Mouse (Mus musculus) intestine, postnatal 0 days (tissue): ENCODE measurements around the gene Ptbp1. TPM values are rescaled to one million over a fixed set of nuclear protein-coding genes. Genes with fewer than 3 reads are reported as not detected.

Source experiments
- ATAC-seq: fragments of 200-750 bp; cut with Nextera tagmentation; 2 replicates; pipeline ENCODE4 v1.8.0; 2017; ENCODE audit warnings: mild to moderate bottlenecking, moderate TSS enrichment, moderate library complexity
- H3K27ac ChIP-seq: fragments of 300-500 bp; sonication (generic); 2 replicates; pipeline ENCODE4 v1.5.1; 2014; ENCODE audit warnings: mild to moderate bottlenecking, low read depth, low read length, moderate library complexity
- H3K27me3 ChIP-seq: fragments of 300-500 bp; sonication (generic); replicated peaks from 2 replicates; pipeline ENCODE4 v1.6.1; 2014; ENCODE audit warnings: low read length, mixed read lengths; ENCODE audit not compliant: control insufficient read depth, insufficient read depth
- H3K36me3 ChIP-seq: fragments of 300-500 bp; sonication (generic); 2 replicates; pipeline ENCODE4 v1.6.1; 2014; ENCODE audit warnings: mild to moderate bottlenecking, moderate library complexity; ENCODE audit not compliant: control insufficient read depth, insufficient read depth
- H3K4me1 ChIP-seq: fragments of 300-500 bp; sonication (generic); replicated peaks from 2 replicates; pipeline ENCODE4 v1.6.1; 2014; ENCODE audit warnings: antibody characterized with exemption, low read length, mixed read lengths; ENCODE audit not compliant: control insufficient read depth, insufficient read depth
- H3K4me2 ChIP-seq: fragments of 300-500 bp; sonication (generic); replicated peaks from 2 replicates; pipeline ENCODE4 v1.6.1; 2014; ENCODE audit warnings: low read depth, mild to moderate bottlenecking, moderate library complexity
- H3K4me3 ChIP-seq: fragments of 300-500 bp; sonication (generic); 2 replicates; pipeline ENCODE4 v1.5.1; 2014; ENCODE audit warnings: low read depth, low read length
- H3K9ac ChIP-seq: fragments of 300-500 bp; sonication (generic); 2 replicates; pipeline ENCODE4 v1.6.1; 2014; ENCODE audit warnings: mild to moderate bottlenecking, low read depth, low read length
- H3K9me3 ChIP-seq: fragments of 300-500 bp; sonication (generic); 2 replicates; pipeline ENCODE4 v1.6.1; 2016; ENCODE audit warnings: mixed run types; ENCODE audit not compliant: control insufficient read depth
- CTCF ChIP-seq: sonication (generic); IDR thresholded peaks from 2 replicates; pipeline ENCODE4 v1.5.1; 2016; ENCODE audit warnings: low read depth, mild to moderate bottlenecking, control low read depth, antibody characterized with exemption, moderate library complexity
- WGBS: fragments of 180-500 bp; shearing (Covaris S2); extraction: QIAGEN DNeasy Blood & Tissue Kit; methylation state at CpG from one replicate; pipeline ENCODE4 v1.1.7; 2014; 5-methylcytosine and 5-hydroxymethylcytosine counted together
- polyA plus RNA-seq: library from polyadenylated mRNA; unstranded; fragments of >200 nt; fragmentation: Nextera tagmentation; extraction: Ambion mirVana; gene quantifications from 2 replicates; pipeline ENCODE4 v1.2.1, GENCODE M21; 2015

Ptbp1 gene
- polyA plus RNA-seq, 1 experiment from 2014 or later: 92.2 TPM

GRCm38 (mm10) chr10:79840091-79840490 lies 14.1 kb upstream of the Ptbp1 start:
- no peaks in the 10 kb centered on the region for H3K4me1 ChIP-seq
- no peak overlapping the region; the same call in 1 of the 2 replicates for H3K4me2 ChIP-seq
- no peaks in the 10 kb centered on the region for H3K9me3 ChIP-seq
- peak overlapping the region; percentile 80 for H3K27ac ChIP-seq
- 91% methylated on average over 3 of the region's 3 CpGs for WGBS
- ATAC-seq: no peak
- H3K36me3 ChIP-seq: no peaks in the 10 kb centered on the region
- H3K27me3 ChIP-seq: no peaks in the 10 kb centered on the region
- no peak overlapping the region for H3K9ac ChIP-seq
- no peak for TF ChIP-seq CTCF
- no peak overlapping the region for H3K4me3 ChIP-seq

- Histone ChIP-seq H3K4me2 (peak overlapping the region; percentile 81), H3K27me3 (no peaks in the 10 kb centered on the region), H3K27ac (peak overlapping the region; percentile 80), H3K9me3 (no peaks in the 10 kb centered on the region), H3K36me3 (no peaks in the 10 kb centered on the region), H3K9ac (peak overlapping the region; percentile 34; the same call in 1 of the 2 replicates), H3K4me1 (no peaks in the 10 kb centered on the region), H3K4me3 (peak overlapping the region; percentile 46)
- TF ChIP-seq CTCF: peak; percentile 55
- peak; percentile 61 for ATAC-seq
- under 1% methylated on average over 24 of the region's 24 CpGs for WGBS
These were observed 13.3 kb upstream of the Ptbp1 start for GRCm38 (mm10) chr10:79840644-79841551.

- 70% methylated on average over 3 of the region's 3 CpGs for WGBS
- no peak overlapping the region for H3K27ac ChIP-seq
These were observed 11.9 kb upstream of the Ptbp1 start for GRCm38 (mm10) chr10:79842322-79842721.

GRCm38 (mm10) chr10:79843476-79843875 lies 10.8 kb upstream of the Ptbp1 start:
- TF ChIP-seq CTCF: no peak
- H3K36me3 ChIP-seq: no peaks in the 10 kb centered on the region
- H3K9ac ChIP-seq: no peak overlapping the region
- no peak overlapping the region for H3K4me2 ChIP-seq
- no peaks in the 10 kb centered on the region for H3K27me3 ChIP-seq
- no peak overlapping the region for H3K4me3 ChIP-seq
- H3K27ac ChIP-seq: no peak overlapping the region
- ATAC-seq: no peak
- 68% methylated on average over 6 of the region's 6 CpGs for WGBS
- no peaks in the 10 kb centered on the region for H3K9me3 ChIP-seq
- H3K4me1 ChIP-seq: no peaks in the 10 kb centered on the region

More at GRCm38 (mm10) chr10:79842322-79842721, 11.9 kb upstream of the Ptbp1 start:
- TF ChIP-seq CTCF: no peak
- H3K27me3 ChIP-seq: no peaks in the 10 kb centered on the region
- no peak for ATAC-seq
- H3K4me2 ChIP-seq: no peak overlapping the region
- H3K9me3 ChIP-seq: no peaks in the 10 kb centered on the region
- no peaks in the 10 kb centered on the region for H3K36me3 ChIP-seq
- no peak overlapping the region for H3K9ac ChIP-seq
- H3K4me1 ChIP-seq: no peaks in the 10 kb centered on the region
- H3K4me3 ChIP-seq: no peak overlapping the region

- no peak for ATAC-seq
- peaks cover 2% of the 10 kb centered on the region; the same call in 1 of the 2 replicates for H3K4me1 ChIP-seq
- 62% methylated on average over 5 of the region's 5 CpGs for whole genome bisulfite sequencing
- no peak overlapping the region for H3K4me2 ChIP-seq
- H3K9me3 ChIP-seq: no peaks in the 10 kb centered on the region
- TF ChIP-seq CTCF: no peak
- no peaks in the 10 kb centered on the region for H3K27me3 ChIP-seq
- no peaks in the 10 kb centered on the region for H3K36me3 ChIP-seq
- H3K4me3 ChIP-seq: no peak overlapping the region
- H3K9ac ChIP-seq: no peak overlapping the region
- no peak overlapping the region for H3K27ac ChIP-seq
These were observed 7.7 kb upstream of the Ptbp1 start for GRCm38 (mm10) chr10:79846553-79846952.

GRCm38 (mm10) chr10:79849941-79850628 lies 4.1 kb upstream of the Ptbp1 start:
- no peaks in the 10 kb centered on the region; the same call in 1 of the 2 replicates for H3K36me3 ChIP-seq
- TF ChIP-seq CTCF: no peak
- no peak for ATAC-seq
- H3K9ac ChIP-seq: no peak overlapping the region
- H3K4me1 ChIP-seq: peaks cover 17% of the 10 kb centered on the region
- H3K9me3 ChIP-seq: no peaks in the 10 kb centered on the region
- no peak overlapping the region for H3K4me3 ChIP-seq
- 76% methylated on average over 8 of the region's 8 CpGs for WGBS
- no peaks in the 10 kb centered on the region for H3K27me3 ChIP-seq
- no peak overlapping the region for H3K27ac ChIP-seq
- no peak overlapping the region for H3K4me2 ChIP-seq
